Mouse (Mus musculus): ENCODE results near the gene Mpv17. TPM values are rescaled to one million over a fixed set of nuclear protein-coding genes. Genes with fewer than 3 reads are reported as not detected.
A peak's percentile ranks its signal among the peaks of the same experiment; 100 is the strongest.

Gene Mpv17
- polyA plus RNA-seq, 1 experiment from 2014 or later = 62.2 TPM

- WGBS = 15% methylated on average over 39 of the region's 42 CpGs
- H3K36me3 ChIP-seq (ENCODE audit: control insufficient read depth, insufficient read depth, low read length) = peaks cover 66% of the 10 kb centered on the region
These were observed 38.2 kb upstream of the Mpv17 start for GRCm38 (mm10) chr5:31192045-31192938.

GRCm38 (mm10) chr5:31190201-31190600 lies 36.1 kb upstream of the Mpv17 start:
- Histone ChIP-seq H3K4me3 (ENCODE audit: low read depth, low read length) (no peak overlapping the region), H3K9me3 (ENCODE audit: control insufficient read depth, low read length) (no peaks in the 10 kb centered on the region), H3K27me3 (replicated peaks; ENCODE audit: control insufficient read depth, insufficient read depth, low read length) (no peaks in the 10 kb centered on the region), H3K4me2 (ENCODE audit: low read length) (no peak overlapping the region), H3K36me3 (ENCODE audit: control insufficient read depth, insufficient read depth, low read length) (peaks cover 50% of the 10 kb centered on the region), H3K9ac (ENCODE audit: low read length) (no peak overlapping the region), H3K27ac (ENCODE audit: low read depth) (no peak overlapping the region), H3K4me1 (replicated peaks; ENCODE audit: control insufficient read depth, insufficient read depth, low read length) (peaks cover 15% of the 10 kb centered on the region)
- ATAC-seq (replicated peaks; ENCODE audit: low FRiP score, low TSS enrichment, low read depth) (no peak), DNase-seq (ENCODE audit: low spot score) (no peak)
- 92% methylated on average over 9 of the region's 9 CpGs for WGBS

More at GRCm38 (mm10) chr5:31192045-31192938, 38.2 kb upstream of the Mpv17 start:
- peaks cover 15% of the 10 kb centered on the region for H3K4me1 ChIP-seq (replicated peaks; ENCODE audit: control insufficient read depth, insufficient read depth, low read length)
- peak; percentile 71; the same call in 1 of the 2 replicates for ATAC-seq (replicated peaks; ENCODE audit: low FRiP score, low TSS enrichment, low read depth)
- no peaks in the 10 kb centered on the region for H3K9me3 ChIP-seq (ENCODE audit: control insufficient read depth, low read length)
- H3K27me3 ChIP-seq (replicated peaks; ENCODE audit: control insufficient read depth, insufficient read depth, low read length) = no peaks in the 10 kb centered on the region
- peak; percentile 47 for DNase-seq (ENCODE audit: low spot score)
- peak overlapping the region; percentile 68 for H3K4me2 ChIP-seq (ENCODE audit: low read length)
- H3K4me3 ChIP-seq (ENCODE audit: low read depth, low read length) = peak overlapping the region; percentile 80
- peak overlapping the region; percentile 62 for H3K27ac ChIP-seq (ENCODE audit: low read depth)
- H3K9ac ChIP-seq (ENCODE audit: low read length) = peak overlapping the region; percentile 93

GRCm38 (mm10) chr5:31188223-31188840 lies 34.3 kb upstream of the Mpv17 start:
- no peak overlapping the region for H3K4me3 ChIP-seq (ENCODE audit: low read depth, low read length)
- no peak overlapping the region for H3K27ac ChIP-seq (ENCODE audit: low read depth)
- no peak for ATAC-seq (replicated peaks; ENCODE audit: low FRiP score, low TSS enrichment, low read depth)
- DNase-seq (ENCODE audit: low spot score) = peak; percentile 18
- H3K4me2 ChIP-seq (ENCODE audit: low read length) = no peak overlapping the region
- no peaks in the 10 kb centered on the region for H3K9me3 ChIP-seq (ENCODE audit: control insufficient read depth, low read length)
- H3K36me3 ChIP-seq (ENCODE audit: control insufficient read depth, insufficient read depth, low read length) = peaks cover 43% of the 10 kb centered on the region
- no peaks in the 10 kb centered on the region for H3K27me3 ChIP-seq (replicated peaks; ENCODE audit: control insufficient read depth, insufficient read depth, low read length)
- WGBS = 73% methylated on average over 4 of the region's 4 CpGs
- H3K4me1 ChIP-seq (replicated peaks; ENCODE audit: control insufficient read depth, insufficient read depth, low read length) = peaks cover 8% of the 10 kb centered on the region
- H3K9ac ChIP-seq (ENCODE audit: low read length) = no peak overlapping the region

- Histone ChIP-seq H3K4me3 (ENCODE audit: low read depth, low read length) (no peak overlapping the region), H3K9ac (ENCODE audit: low read length) (no peak overlapping the region), H3K4me2 (ENCODE audit: low read length) (no peak overlapping the region), H3K27me3 (replicated peaks; ENCODE audit: control insufficient read depth, insufficient read depth, low read length) (no peaks in the 10 kb centered on the region), H3K9me3 (ENCODE audit: control insufficient read depth, low read length) (no peaks in the 10 kb centered on the region), H3K27ac (ENCODE audit: low read depth) (no peak overlapping the region), H3K36me3 (ENCODE audit: control insufficient read depth, insufficient read depth, low read length) (peaks cover 19% of the 10 kb centered on the region), H3K4me1 (replicated peaks; ENCODE audit: control insufficient read depth, insufficient read depth, low read length) (peaks cover 3% of the 10 kb centered on the region; the same call in 1 of the 2 replicates)
- no peak for DNase-seq (ENCODE audit: low spot score)
- ATAC-seq (replicated peaks; ENCODE audit: low FRiP score, low TSS enrichment, low read depth) = no peak
- WGBS = 60% methylated on average over 4 of the region's 4 CpGs
These were observed 29.6 kb upstream of the Mpv17 start for GRCm38 (mm10) chr5:31183678-31184077.

- Histone ChIP-seq H3K4me1 (replicated peaks; ENCODE audit: control insufficient read depth, insufficient read depth, low read length) (peaks cover 4% of the 10 kb centered on the region; the same call in 1 of the 2 replicates), H3K9me3 (ENCODE audit: control insufficient read depth, low read length) (no peaks in the 10 kb centered on the region), H3K36me3 (ENCODE audit: control insufficient read depth, insufficient read depth, low read length) (no peaks in the 10 kb centered on the region), H3K9ac (ENCODE audit: low read length) (no peak overlapping the region), H3K27ac (ENCODE audit: low read depth) (no peak overlapping the region), H3K4me2 (ENCODE audit: low read length) (peak overlapping the region; percentile 92), H3K4me3 (ENCODE audit: low read depth, low read length) (no peak overlapping the region), H3K27me3 (replicated peaks; ENCODE audit: control insufficient read depth, insufficient read depth, low read length) (no peaks in the 10 kb centered on the region)
- DNase-seq (ENCODE audit: low spot score) = peak; percentile 41
- 87% methylated on average over 9 of the region's 9 CpGs for WGBS
- ATAC-seq (replicated peaks; ENCODE audit: low FRiP score, low TSS enrichment, low read depth) = no peak
These were observed 27.2 kb upstream of the Mpv17 start for GRCm38 (mm10) chr5:31181183-31181770.

GRCm38 (mm10) chr5:31179766-31180630 lies 25.9 kb upstream of the Mpv17 start, which contains the start of the genes Gm29609 and Gtf3c2:
Gene Gm29609, minus strand, starts transcription at chr5:31179911.
Gene Gtf3c2, minus strand, starts transcription at chr5:31180144.
- Histone ChIP-seq H3K4me1 (replicated peaks; ENCODE audit: control insufficient read depth, insufficient read depth, low read length) (peaks cover 4% of the 10 kb centered on the region; the same call in 1 of the 2 replicates), H3K27me3 (replicated peaks; ENCODE audit: control insufficient read depth, insufficient read depth, low read length) (no peaks in the 10 kb centered on the region), H3K4me2 (ENCODE audit: low read length) (peak within 1 kb of the TSS; percentile 92), H3K27ac (ENCODE audit: low read depth) (peak within 1 kb of the TSS; percentile 98), H3K36me3 (ENCODE audit: control insufficient read depth, insufficient read depth, low read length) (0 out of 2 replicates have a peak, but pooled peaks cover 3% of the 10 kb centered on the region), H3K4me3 (ENCODE audit: low read depth, low read length) (peak within 1 kb of the TSS; percentile 100), H3K9ac (ENCODE audit: low read length) (peak within 1 kb of the TSS; percentile 65), H3K9me3 (ENCODE audit: control insufficient read depth, low read length) (no peaks in the 10 kb centered on the region)
- under 1% methylated on average over 59 of the region's 59 CpGs for WGBS
- ATAC-seq (replicated peaks; ENCODE audit: low FRiP score, low TSS enrichment, low read depth) = peak; percentile 97
- peak; percentile 97 for DNase-seq (ENCODE audit: low spot score)

GRCm38 (mm10) chr5:31179301-31179765 lies 25.3 kb upstream of the Mpv17 start:
- no peak for DNase-seq (ENCODE audit: low spot score)
- peak; percentile 41; the same call in 1 of the 2 replicates for ATAC-seq (replicated peaks; ENCODE audit: low FRiP score, low TSS enrichment, low read depth)
- Histone ChIP-seq H3K4me2 (ENCODE audit: low read length) (peak overlapping the region; percentile 92), H3K27ac (ENCODE audit: low read depth) (peak overlapping the region; percentile 98), H3K4me1 (replicated peaks; ENCODE audit: control insufficient read depth, insufficient read depth, low read length) (peaks cover 4% of the 10 kb centered on the region; the same call in 1 of the 2 replicates), H3K9ac (ENCODE audit: low read length) (peak overlapping the region; percentile 65), H3K9me3 (ENCODE audit: control insufficient read depth, low read length) (no peaks in the 10 kb centered on the region), H3K4me3 (ENCODE audit: low read depth, low read length) (peak overlapping the region; percentile 100), H3K36me3 (ENCODE audit: control insufficient read depth, insufficient read depth, low read length) (peaks cover 3% of the 10 kb centered on the region; the same call in 1 of the 2 replicates), H3K27me3 (replicated peaks; ENCODE audit: control insufficient read depth, insufficient read depth, low read length) (no peaks in the 10 kb centered on the region)
- under 1% methylated on average over 25 of the region's 25 CpGs for whole genome bisulfite sequencing
